Mouse (Mus musculus): ENCODE data around the gene Prl2c5. TPM values are rescaled to one million over a fixed set of nuclear protein-coding genes. Genes with fewer than 3 reads are reported as not detected.
"Not testable (repeated sequence)": the region's sequence is repeated elsewhere in the genome, so short reads cannot be mapped to it uniquely, and the experiment has no call there.

Prl2c5 gene
- not detected for total RNA-seq (2021)
- long read RNA-seq, experiment 1 = 0 reads
- long read RNA-seq, experiment 2 = 0 reads

GRCm38 (mm10) chr13:13182415-13182814, at the start of gene Prl2c5:
Gene Prl2c5, plus strand, starts transcription at chr13:13182715.
- intact Hi-C loops (cut with DNase I); DNase-seq (ENCODE audit: low spot score in 2 of 2): not testable (repeated sequence)

GRCm38 (mm10) chr13:13162777-13163485, 19.6 kb upstream of the Prl2c5 start:
- DNase-seq (ENCODE audit: low spot score in 2 of 2); intact Hi-C loops (cut with DNase I): not testable (repeated sequence)

- DNase-seq (ENCODE audit: low spot score in 2 of 2); intact Hi-C loops (cut with DNase I): not testable (repeated sequence)
Measured at GRCm38 (mm10) chr13:13168631-13169030, 13.9 kb upstream of the Prl2c5 start.

GRCm38 (mm10) chr13:13173616-13174136, 8.8 kb upstream of the Prl2c5 start:
- intact Hi-C loops (cut with DNase I); DNase-seq (ENCODE audit: low spot score in 2 of 2): not testable (repeated sequence)

- DNase-seq (ENCODE audit: low spot score in 2 of 2); intact Hi-C loops (cut with DNase I): not testable (repeated sequence)
Measured at GRCm38 (mm10) chr13:13175736-13176135, 6.8 kb upstream of the Prl2c5 start.

GRCm38 (mm10) chr13:13211168-13211567, 28.7 kb downstream of the Prl2c5 start:
- intact Hi-C loops (cut with DNase I); DNase-seq (ENCODE audit: low spot score in 2 of 2): not testable (repeated sequence)

GRCm38 (mm10) chr13:13216363-13216762, 33.8 kb downstream of the Prl2c5 start:
- intact Hi-C loops (cut with DNase I); DNase-seq (ENCODE audit: low spot score in 2 of 2): not testable (repeated sequence)

GRCm38 (mm10) chr13:13220231-13220630, 37.7 kb downstream of the Prl2c5 start:
- intact Hi-C loops (cut with DNase I); DNase-seq (ENCODE audit: low spot score in 2 of 2): not testable (repeated sequence)

- intact Hi-C loops (cut with DNase I) = not testable (repeated sequence)
- peak; percentile 12 to 58 for DNase-seq (ENCODE audit: low spot score in 2 of 2)
Measured at GRCm38 (mm10) chr13:13237456-13237855, 54.9 kb downstream of the Prl2c5 start.

Other genes starting within 250 kb of the Prl2c5 start
- not detected for gene Prl2c2, start 177.3 kb upstream of the Prl2c5 start, total RNA-seq (2021)
- 10 to 100 TPM; 17.0 to 19.2 TPM for gene Gpr137b, start 211.3 kb downstream of the Prl2c5 start, total RNA-seq (2021)